Comparison of ENCODE assay signal across 8 mouse cellular contexts in the genomic region with DNA sequence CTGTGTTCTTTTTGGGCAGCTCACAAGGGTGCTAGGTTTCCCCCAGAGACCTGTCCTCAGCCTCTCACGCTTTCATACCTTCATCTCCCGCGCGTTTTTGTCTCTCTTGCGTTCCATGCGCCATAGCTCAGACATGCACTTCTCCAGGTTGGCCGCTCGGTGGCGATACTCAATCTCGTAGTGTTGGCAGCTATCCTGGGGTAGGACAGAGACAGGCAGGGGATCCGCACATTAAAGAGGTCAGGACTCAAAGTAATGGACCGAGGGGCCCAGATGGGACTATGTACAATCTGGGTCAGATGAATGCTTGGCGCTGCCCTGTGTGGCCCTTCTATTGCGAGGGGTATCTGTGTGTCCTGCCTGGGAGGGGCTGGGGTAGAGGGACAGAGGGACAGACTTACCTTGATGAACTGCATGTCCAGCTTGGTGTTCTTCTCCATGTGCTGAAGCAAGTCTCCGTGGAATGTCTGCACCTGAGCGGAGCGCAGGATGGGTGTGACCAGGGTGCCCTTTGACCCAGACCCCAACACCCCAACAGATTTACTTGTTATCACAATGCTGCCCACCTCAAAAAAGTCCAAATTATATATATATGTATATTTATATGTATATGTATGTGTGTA. TPM values are rescaled to one million over a fixed set of nuclear protein-coding genes. Genes with fewer than 3 reads are reported as not detected.
A peak's percentile ranks its signal among the peaks of the same experiment; 100 is the strongest.
DNase-seq lines count a peak whose midpoint lies in the region; ATAC-seq and TF ChIP-seq lines count a peak whose summit lies in the region.

No protein-coding gene starts in this region.

- no peaks in the 10 kb centered on the region for H3K4me1 ChIP-seq in MEL (ENCODE audit: control insufficient read depth in 1 of 2, insufficient read depth in 2 of 2, low read length in 2 of 2)
- H3K4me1 ChIP-seq in liver, embryonic 16.5 days (ENCODE audit: control insufficient read depth, low read depth, low read length) = peaks cover 7% of the 10 kb centered on the region
- H3K4me1 ChIP-seq in neural tube, embryonic 11.5 days (ENCODE audit: control insufficient read depth, insufficient read depth, low read length) = peaks cover 5% of the 10 kb centered on the region; the same call in 1 of the 2 replicates

- ATAC-seq in hematopoietic stem cell, adult 5-6 weeks (replicated peaks in 1 of 2; ENCODE audit: insufficient read depth in 1 of 2, low FRiP score in 2 of 2, low TSS enrichment in 1 of 2, low read depth in 1 of 2, poor library complexity in 2 of 2, severe bottlenecking in 2 of 2) = peak; percentile 62 to 63
- no peak for ATAC-seq in liver, embryonic 16.5 days (ENCODE audit: low read depth)
- ATAC-seq in neural tube, embryonic 11.5 days (ENCODE audit: insufficient read depth, low FRiP score, low TSS enrichment) = peak; percentile 31; the same call in 1 of the 2 replicates

- no peaks in the 10 kb centered on the region for H3K36me3 ChIP-seq in MEL (ENCODE audit: control insufficient read depth in 1 of 2, insufficient read depth in 2 of 2, low read length in 2 of 2)
- H3K36me3 ChIP-seq in liver, embryonic 16.5 days (ENCODE audit: control insufficient read depth, insufficient read depth) = no peaks in the 10 kb centered on the region
- H3K36me3 ChIP-seq in neural tube, embryonic 11.5 days (ENCODE audit: control insufficient read depth, insufficient read depth, low read length) = no peaks in the 10 kb centered on the region

- no peaks in the 10 kb centered on the region for H3K27me3 ChIP-seq in MEL (ENCODE audit: control insufficient read depth in 1 of 2, insufficient read depth in 2 of 2, low read length in 2 of 2)
- H3K27me3 ChIP-seq in liver, embryonic 16.5 days (ENCODE audit: control insufficient read depth, insufficient read depth, low read depth, low read length) = no peaks in the 10 kb centered on the region
- no peaks in the 10 kb centered on the region for H3K27me3 ChIP-seq in neural tube, embryonic 11.5 days (ENCODE audit: control insufficient read depth, insufficient read depth, low read length)

- TF ChIP-seq POLR2A in MEL (IDR thresholded peaks at IDR 0.05; ENCODE audit: control insufficient read depth in 1 of 2, insufficient read depth in 1 of 2, low read depth in 1 of 2, low read length in 2 of 2, poor library complexity in 1 of 2) = no peak

- H3K27ac ChIP-seq in MEL (ENCODE audit: control insufficient read depth, low read depth, low read length) = no peak overlapping the region
- H3K27ac ChIP-seq in liver, embryonic 16.5 days (ENCODE audit: low read length) = no peak overlapping the region
- no peak overlapping the region for H3K27ac ChIP-seq in neural tube, embryonic 11.5 days (ENCODE audit: low read depth, low read length)

- 17% methylated on average over 17 of the region's 17 CpGs for WGBS in liver, embryonic 16.5 days (ENCODE audit: insufficient replicate concordance)
- WGBS in neural tube, embryonic 11.5 days = 13% methylated on average over 17 of the region's 17 CpGs

- TF ChIP-seq RAD21 in MEL (IDR thresholded peaks at IDR 0.05; ENCODE audit: low read depth, low read length) = peak; percentile 47

- peak; percentile 71 to 85 (median 82) for TF ChIP-seq CTCF in MEL (IDR thresholded peaks at IDR 0.05 in 2 of 3, conservative IDR thresholded peaks at IDR 0.05 in 1 of 3; ENCODE audit: control insufficient read depth in 1 of 3, insufficient read depth in 1 of 3, low read depth in 2 of 3, low read length in 3 of 3, poor library complexity in 1 of 3, severe bottlenecking in 1 of 3)

- peak overlapping the region; percentile 61 for H3K4me2 ChIP-seq in liver, embryonic 16.5 days (ENCODE audit: low read depth, low read length)
- peak overlapping the region; percentile 73 for H3K4me2 ChIP-seq in neural tube, embryonic 11.5 days (ENCODE audit: low read depth)

- H3K4me3 ChIP-seq in MEL (ENCODE audit: control insufficient read depth in 1 of 2, insufficient read depth in 1 of 2, low read depth in 2 of 2, low read length in 2 of 2) = peak overlapping the region; percentile 57 to 81
- peak overlapping the region; percentile 34; the same call in 1 of the 2 replicates for H3K4me3 ChIP-seq in liver, embryonic 16.5 days (ENCODE audit: low read depth, low read length)
- H3K4me3 ChIP-seq in neural tube, embryonic 11.5 days (ENCODE audit: low read depth, low read length) = peak overlapping the region; percentile 33; the same call in 1 of the 2 replicates

- no peak for TF ChIP-seq EP300 in MEL (IDR thresholded peaks at IDR 0.05; ENCODE audit: low read depth in 1 of 2, low read length in 2 of 2)

- H3K9me3 ChIP-seq in MEL (replicated peaks; ENCODE audit: insufficient read depth, low read length) = no peaks in the 10 kb centered on the region
- H3K9me3 ChIP-seq in liver, embryonic 16.5 days (replicated peaks; ENCODE audit: control insufficient read depth, low read length) = no peaks in the 10 kb centered on the region
- no peaks in the 10 kb centered on the region for H3K9me3 ChIP-seq in neural tube, embryonic 11.5 days (ENCODE audit: control insufficient read depth, low read length)

- H3K9ac ChIP-seq in MEL (ENCODE audit: control insufficient read depth, low read depth, low read length, poor library complexity, severe bottlenecking) = peak overlapping the region; percentile 69
- no peak overlapping the region for H3K9ac ChIP-seq in liver, embryonic 16.5 days (ENCODE audit: low read depth, low read length)
- H3K9ac ChIP-seq in neural tube, embryonic 11.5 days (ENCODE audit: low read length) = peak overlapping the region; percentile 1; the same call in 1 of the 2 replicates

- H3K79me2 ChIP-seq in MEL (ENCODE audit: control insufficient read depth, insufficient read depth, low read length, poor library complexity) = no peaks in the 10 kb centered on the region; the same call in 1 of the 2 replicates

- DNase-seq in kidney, postnatal 10 days = peak; percentile 54
- no peak for DNase-seq in kidney, postnatal 25 days
- DNase-seq in MEL (ENCODE audit: low read depth, low spot score) = peak; percentile 88
- peak; percentile 76 for DNase-seq in embryo, embryonic 11 days
- DNase-seq in neural tube, embryonic 11.5 days (ENCODE audit: low spot score) = peak; percentile 65
- DNase-seq in urinary bladder, adult 18-20 months (ENCODE audit: low spot score in 2 of 2) = no peak

TF ChIP-seq in MEL, 35 proteins besides CTCF, POLR2A, EP300 and RAD21:
- peak; percentile 65 for TF ChIP-seq SMC3 (IDR thresholded peaks at IDR 0.05; ENCODE audit: low read depth, low read length)
- 0 out of 2 replicates have a peak, but pooled peaks have one; percentile 26 for TF ChIP-seq MYC (IDR thresholded peaks at IDR 0.05; ENCODE audit: low read depth, low read length)
- peak; percentile 28; the same call in 1 of the 2 replicates for TF ChIP-seq ZC3H11A (IDR thresholded peaks at IDR 0.05; ENCODE audit: low read depth, low read length)
- TF ChIP-seq RCOR1 (IDR thresholded peaks at IDR 0.05; ENCODE audit: low read depth, low read length) = no peak

RNA-seq across cellular contexts. Expression of a gene that starts 14.1 kb away (rescaled TPM):
- 1.1 TPM in 1 of 2 replicates, not detected in the other for total RNA-seq in MEL (2012; rRNA removed)
- under 1 TPM in 1 of 2 experiments, not detected in 1; 0.60 TPM for polyA plus RNA-seq in MEL (2012; ENCODE audit: insufficient read depth in 1 of 2, insufficient read length in 2 of 2, low read depth in 1 of 2, low replicate concordance in 2 of 2, missing spikeins in 1 of 2)
- 0.13 and 0.79 TPM in 2 replicates for total RNA-seq in hematopoietic stem cell, adult 5-6 weeks (2017)
- polyA plus RNA-seq in liver, embryonic 16.5 days (2015; fragmentation: Nextera tagmentation; extraction: Ambion mirVana) = 1.7 and 2.6 TPM in 2 replicates
- polyA plus RNA-seq in neural tube, embryonic 11.5 days (2014; fragmentation: Nextera tagmentation; extraction: Ambion mirVana) = 1.9 and 2.3 TPM in 2 replicates

RNA-seq across cellular contexts. Expression of a gene that starts 16.7 kb away (rescaled TPM):
- 0.15 TPM in 1 of 2 replicates, not detected in the other for total RNA-seq in MEL (2012; rRNA removed)
- under 1 TPM in 1 of 2 experiments, not detected in 1; 0.47 TPM for polyA plus RNA-seq in MEL (2012; ENCODE audit: insufficient read depth in 1 of 2, insufficient read length in 2 of 2, low read depth in 1 of 2, low replicate concordance in 2 of 2, missing spikeins in 1 of 2)
- not detected in 2 replicates for total RNA-seq in hematopoietic stem cell, adult 5-6 weeks (2017)
- not detected in 2 replicates for polyA plus RNA-seq in liver, embryonic 16.5 days (2015; fragmentation: Nextera tagmentation; extraction: Ambion mirVana)
- not detected in 2 replicates for polyA plus RNA-seq in neural tube, embryonic 11.5 days (2014; fragmentation: Nextera tagmentation; extraction: Ambion mirVana)

RNA-seq across cellular contexts. Expression of a gene that starts 42.0 kb away (rescaled TPM):
- total RNA-seq in MEL (2012; rRNA removed) = 0.12 and 0.16 TPM in 2 replicates
- under 1 TPM in 1 of 2 experiments, not detected in 1; 0.46 TPM for polyA plus RNA-seq in MEL (2012; ENCODE audit: insufficient read depth in 1 of 2, insufficient read length in 2 of 2, low read depth in 1 of 2, low replicate concordance in 2 of 2, missing spikeins in 1 of 2)
- not detected in 2 replicates for total RNA-seq in hematopoietic stem cell, adult 5-6 weeks (2017)
- 0.04 and 0.07 TPM in 2 replicates for polyA plus RNA-seq in liver, embryonic 16.5 days (2015; fragmentation: Nextera tagmentation; extraction: Ambion mirVana)
- 0.38 and 0.49 TPM in 2 replicates for polyA plus RNA-seq in neural tube, embryonic 11.5 days (2014; fragmentation: Nextera tagmentation; extraction: Ambion mirVana)

RNA-seq across cellular contexts. Expression of a gene that starts 42.3 kb away (rescaled TPM):
- total RNA-seq in MEL (2012; rRNA removed) = 17.6 and 20.8 TPM in 2 replicates
- polyA plus RNA-seq in MEL (2012; ENCODE audit: insufficient read depth in 1 of 2, insufficient read length in 2 of 2, low read depth in 1 of 2, low replicate concordance in 2 of 2, missing spikeins in 1 of 2) = 10 to 100 TPM in 1 of 2 experiments, not detected in 1; 24.3 TPM
- total RNA-seq in hematopoietic stem cell, adult 5-6 weeks (2017) = 13.0 and 21.2 TPM in 2 replicates
- 13.1 and 13.3 TPM in 2 replicates for polyA plus RNA-seq in liver, embryonic 16.5 days (2015; fragmentation: Nextera tagmentation; extraction: Ambion mirVana)
- polyA plus RNA-seq in neural tube, embryonic 11.5 days (2014; fragmentation: Nextera tagmentation; extraction: Ambion mirVana) = 27.3 and 28.8 TPM in 2 replicates

RNA-seq across cellular contexts. Expression of a gene that starts 57.0 kb away (rescaled TPM):
- 11.8 and 12.0 TPM in 2 replicates for total RNA-seq in MEL (2012; rRNA removed)
- 10 to 100 TPM in 1 of 2 experiments, not detected in 1; 24.7 TPM for polyA plus RNA-seq in MEL (2012; ENCODE audit: insufficient read depth in 1 of 2, insufficient read length in 2 of 2, low read depth in 1 of 2, low replicate concordance in 2 of 2, missing spikeins in 1 of 2)
- 7.4 and 10.2 TPM in 2 replicates for total RNA-seq in hematopoietic stem cell, adult 5-6 weeks (2017)
- polyA plus RNA-seq in liver, embryonic 16.5 days (2015; fragmentation: Nextera tagmentation; extraction: Ambion mirVana) = 16.7 and 19.5 TPM in 2 replicates
- polyA plus RNA-seq in neural tube, embryonic 11.5 days (2014; fragmentation: Nextera tagmentation; extraction: Ambion mirVana) = 21.9 and 22.9 TPM in 2 replicates

Comparison
In these comparisons a context has a peak if more than half of its experiments do, and no peak if none do; other contexts are left out.
1. DNase-seq: peak in kidney, postnatal 10 days (single experiment), MEL (single experiment), embryo, embryonic 11 days (single experiment) and neural tube, embryonic 11.5 days (single experiment); none in kidney, postnatal 25 days (0 of 2) and urinary bladder, adult 18-20 months (0 of 2).
2. Peak in every context shown above with its lines, with median percentiles within 50 percentile points of each other: H3K4me3 ChIP-seq.